Mouse (Mus musculus) forebrain, embryonic 15.5 days (tissue): ENCODE data around the gene Lin28a. TPM values are rescaled to one million over a fixed set of nuclear protein-coding genes. Genes with fewer than 3 reads are reported as not detected.
A peak's percentile ranks its signal among the peaks of the same experiment; 100 is the strongest.

Experiments
- ATAC-seq: fragments of 200-750 bp; cut with Nextera tagmentation; replicated peaks from 2 replicates; pipeline ENCODE4 v1.8.0; 2017; ENCODE audit warnings: mild to moderate bottlenecking, moderate TSS enrichment, moderate library complexity
- H3K27ac ChIP-seq: fragments of 300-500 bp; sonication (generic); replicated peaks from 2 replicates; pipeline ENCODE4 v1.5.1; 2015; ENCODE audit warnings: mild to moderate bottlenecking, inconsistent platforms
- H3K27me3 ChIP-seq: fragments of 300-500 bp; sonication (generic); 2 replicates; pipeline ENCODE4 v1.6.1; 2015; ENCODE audit warnings: inconsistent platforms
- H3K36me3 ChIP-seq: fragments of 300-500 bp; sonication (generic); 2 replicates; pipeline ENCODE4 v1.6.1; 2015; ENCODE audit warnings: mild to moderate bottlenecking, inconsistent platforms
- H3K4me1 ChIP-seq: fragments of 300-500 bp; sonication (generic); 2 replicates; pipeline ENCODE4 v1.6.1; 2015; ENCODE audit warnings: inconsistent platforms
- H3K4me2 ChIP-seq: fragments of 300-500 bp; sonication (generic); replicated peaks from 2 replicates; pipeline ENCODE4 v1.6.1; 2015; ENCODE audit warnings: mild to moderate bottlenecking, inconsistent platforms
- H3K4me3 ChIP-seq: fragments of 300-500 bp; sonication (generic); 2 replicates; pipeline ENCODE4 v1.5.1; 2015; ENCODE audit warnings: mild to moderate bottlenecking, inconsistent platforms
- H3K9ac ChIP-seq: fragments of 300-500 bp; sonication (generic); replicated peaks from 2 replicates; pipeline ENCODE4 v1.6.1; 2015; ENCODE audit warnings: mild to moderate bottlenecking, inconsistent platforms
- H3K9me3 ChIP-seq: fragments of 300-500 bp; sonication (generic); 2 replicates; pipeline ENCODE4 v1.6.1; 2016; ENCODE audit warnings: inconsistent platforms
- WGBS: fragments of 180-500 bp; shearing (Covaris S2); methylation state at CpG from one replicate; pipeline ENCODE4 v1.1.7; 2015; ENCODE audit warnings: mixed read lengths; 5-methylcytosine and 5-hydroxymethylcytosine counted together
- polyA plus RNA-seq: library from polyadenylated mRNA; unstranded; fragments of >200 nt; fragmentation: Nextera tagmentation; extraction: Ambion mirVana; gene quantifications from 2 replicates; pipeline ENCODE4 v1.2.1, GENCODE M21; 2015

Gene Lin28a
- polyA plus RNA-seq, 1 experiment from 2014 or later, result not detected

DNA sequence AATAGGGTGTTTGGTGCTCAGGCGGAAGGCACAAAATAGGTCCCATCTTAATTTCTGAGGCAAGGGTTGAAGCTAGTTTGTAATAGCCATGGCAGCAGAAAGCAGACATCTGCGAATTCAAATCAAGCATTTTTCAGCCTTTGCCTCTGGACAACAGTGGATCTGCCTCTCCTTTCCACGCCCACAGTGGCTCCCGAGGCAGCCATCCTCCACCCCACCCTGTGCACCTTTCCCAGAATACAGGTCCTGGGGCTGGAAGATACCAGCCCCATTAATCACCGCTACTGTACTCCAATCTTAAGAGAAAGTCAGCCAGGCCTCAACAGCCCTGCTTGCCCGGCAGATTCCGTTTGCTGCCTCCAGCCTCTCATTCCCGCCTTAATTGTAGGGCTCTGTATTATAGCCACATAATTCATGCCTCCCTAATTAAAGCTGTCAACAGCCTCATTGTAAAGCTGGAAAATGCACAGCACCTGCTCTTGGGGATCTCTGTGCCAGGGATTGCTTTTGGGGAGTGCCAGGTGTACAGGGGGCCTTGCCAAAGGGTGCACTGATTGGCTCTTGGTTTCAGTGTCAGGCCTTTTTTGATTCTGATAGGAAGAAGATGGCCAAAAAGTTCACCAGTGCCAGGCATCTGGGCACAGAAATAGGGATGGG lies 49.4 kb downstream of the Lin28a start:
- H3K36me3 ChIP-seq, result peaks cover 15% of the 10 kb centered on the region
- ATAC-seq, result peak; percentile 23
- peak overlapping the region; percentile 72 for H3K4me2 ChIP-seq
- H3K9me3 ChIP-seq, result no peaks in the 10 kb centered on the region
- peak overlapping the region; percentile 100 for H3K27ac ChIP-seq
- peak overlapping the region; percentile 72; the same call in 1 of the 2 replicates for H3K9ac ChIP-seq
- H3K4me3 ChIP-seq, result 0 out of 2 replicates have a peak overlapping the region, but pooled peaks have one; percentile 3
- 27% methylated on average over 8 of the region's 8 CpGs for WGBS
- peaks cover 54% of the 10 kb centered on the region for H3K4me1 ChIP-seq
- H3K27me3 ChIP-seq, result no peaks in the 10 kb centered on the region

- WGBS, result under 1% methylated on average over 42 of the region's 42 CpGs
- H3K36me3 ChIP-seq, result peaks cover 24% of the 10 kb centered on the region
- no peaks in the 10 kb centered on the region for H3K9me3 ChIP-seq
- peak within 1 kb of the TSS; percentile 52 for H3K4me3 ChIP-seq
- ATAC-seq, result peak; percentile 17
- peaks cover 54% of the 10 kb centered on the region for H3K4me1 ChIP-seq
- H3K4me2 ChIP-seq, result peak within 1 kb of the TSS; percentile 72
- H3K27ac ChIP-seq, result peak within 1 kb of the TSS; percentile 100
- H3K9ac ChIP-seq, result peak within 1 kb of the TSS; percentile 72
- H3K27me3 ChIP-seq, result no peaks in the 10 kb centered on the region
These were observed 50.3 kb downstream of the Lin28a start, which contains the start of gene Hmgn2 for GRCm38 (mm10) chr4:133968150-133968921. Gene Hmgn2, minus strand, starts transcription at chr4:133968650.

GRCm38 (mm10) chr4:133967866-133968149 lies 50.8 kb downstream of the Lin28a start:
- H3K9ac ChIP-seq, result peak overlapping the region; percentile 72
- WGBS, result under 1% methylated on average over 28 of the region's 29 CpGs
- H3K9me3 ChIP-seq, result no peaks in the 10 kb centered on the region
- ATAC-seq, result peak; percentile 80
- H3K4me2 ChIP-seq, result peak overlapping the region; percentile 72
- peak overlapping the region; percentile 100 for H3K27ac ChIP-seq
- H3K4me3 ChIP-seq, result peak overlapping the region; percentile 52
- H3K27me3 ChIP-seq, result no peaks in the 10 kb centered on the region
- peaks cover 54% of the 10 kb centered on the region for H3K4me1 ChIP-seq
- H3K36me3 ChIP-seq, result peaks cover 27% of the 10 kb centered on the region

- Histone ChIP-seq H3K27me3 (no peaks in the 10 kb centered on the region), H3K9me3 (no peaks in the 10 kb centered on the region), H3K36me3 (peaks cover 28% of the 10 kb centered on the region), H3K4me1 (peaks cover 53% of the 10 kb centered on the region), H3K27ac (peak overlapping the region; percentile 100), H3K4me2 (peak overlapping the region; percentile 72), H3K9ac (peak overlapping the region; percentile 72), H3K4me3 (peak overlapping the region; percentile 52)
- peak; percentile 58 for ATAC-seq
- whole genome bisulfite sequencing, result 1% methylated on average over 101 of the region's 101 CpGs
These were observed 51.3 kb downstream of the Lin28a start for GRCm38 (mm10) chr4:133967138-133967865.

DNA sequence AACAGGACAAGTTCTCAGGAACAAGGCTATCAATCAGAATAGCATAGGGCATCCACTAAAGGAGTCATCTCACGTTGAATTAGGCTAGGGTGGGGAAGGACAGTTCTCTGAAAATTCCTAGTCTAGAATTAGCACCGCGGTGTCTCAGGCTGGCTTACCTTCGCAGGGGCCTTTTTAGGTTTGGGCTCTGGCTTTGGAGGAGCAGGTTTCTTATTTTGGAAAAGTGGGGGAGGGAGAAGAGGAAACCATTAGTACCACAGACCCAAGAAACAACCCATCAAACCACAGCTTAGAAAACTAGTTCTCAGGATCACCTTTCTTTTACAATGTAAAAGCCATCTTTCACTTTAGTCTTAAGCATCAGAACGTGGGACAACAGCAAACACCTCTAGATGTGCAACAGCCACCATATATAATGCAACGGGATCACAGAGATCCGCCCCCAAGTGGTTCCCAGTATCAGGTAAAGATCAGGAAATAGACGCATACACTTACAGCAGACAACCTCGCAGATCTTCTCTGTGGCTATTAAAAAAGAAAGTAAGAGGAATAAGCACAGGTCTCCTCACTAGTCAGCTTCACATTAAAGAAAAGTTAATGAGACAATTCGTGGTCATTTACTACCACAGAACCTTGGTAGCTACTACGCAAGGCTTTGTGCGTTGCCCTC lies 52.2 kb downstream of the Lin28a start:
- peaks cover 31% of the 10 kb centered on the region for H3K36me3 ChIP-seq
- peak overlapping the region; percentile 100 for H3K27ac ChIP-seq
- H3K9me3 ChIP-seq, result no peaks in the 10 kb centered on the region
- peak overlapping the region; percentile 52 for H3K4me3 ChIP-seq
- 45% methylated on average over 12 of the region's 12 CpGs for WGBS
- ATAC-seq, result no peak
- peak overlapping the region; percentile 57 for H3K9ac ChIP-seq
- H3K4me1 ChIP-seq, result peaks cover 44% of the 10 kb centered on the region
- H3K4me2 ChIP-seq, result peak overlapping the region; percentile 63
- H3K27me3 ChIP-seq, result no peaks in the 10 kb centered on the region

GRCm38 (mm10) chr4:133962566-133962965 lies 56.1 kb downstream of the Lin28a start:
- Histone ChIP-seq H3K4me3 (no peak overlapping the region), H3K27ac (no peak overlapping the region), H3K4me1 (peaks cover 15% of the 10 kb centered on the region), H3K9me3 (no peaks in the 10 kb centered on the region), H3K36me3 (peaks cover 33% of the 10 kb centered on the region), H3K4me2 (no peak overlapping the region), H3K9ac (no peak overlapping the region), H3K27me3 (no peaks in the 10 kb centered on the region)
- WGBS, result 82% methylated on average over 7 of the region's 7 CpGs
- no peak for ATAC-seq

GRCm38 (mm10) chr4:133958884-133959283 lies 59.8 kb downstream of the Lin28a start:
- Histone ChIP-seq H3K9ac (no peak overlapping the region), H3K4me2 (no peak overlapping the region), H3K27me3 (no peaks in the 10 kb centered on the region), H3K9me3 (no peaks in the 10 kb centered on the region), H3K36me3 (peaks cover 18% of the 10 kb centered on the region), H3K4me3 (no peak overlapping the region), H3K27ac (no peak overlapping the region), H3K4me1 (no peaks in the 10 kb centered on the region)
- ATAC-seq, result no peak
- 87% methylated on average over 1 of the region's 1 CpGs for WGBS

GRCm38 (mm10) chr4:133956358-133956757 lies 62.3 kb downstream of the Lin28a start:
- ATAC-seq, result no peak
- WGBS, result 84% methylated on average over 4 of the region's 4 CpGs
- H3K9me3 ChIP-seq, result no peaks in the 10 kb centered on the region
- H3K27ac ChIP-seq, result no peak overlapping the region
- H3K4me2 ChIP-seq, result no peak overlapping the region
- no peak overlapping the region for H3K4me3 ChIP-seq
- H3K27me3 ChIP-seq, result no peaks in the 10 kb centered on the region
- no peaks in the 10 kb centered on the region for H3K4me1 ChIP-seq
- H3K9ac ChIP-seq, result no peak overlapping the region
- peaks cover 2% of the 10 kb centered on the region; the same call in 1 of the 2 replicates for H3K36me3 ChIP-seq

Other genes with a start within 250 kb of the Lin28a start
- gene Rps6ka1, start 131.0 kb downstream of the Lin28a start, polyA plus RNA-seq, result 15.6 and 16.5 TPM in 2 replicates
- 2,070 and 2,100 TPM in 2 replicates for gene Hmgn2, start 50.2 kb downstream of the Lin28a start, polyA plus RNA-seq
- 52.8 and 56.7 TPM in 2 replicates for gene Dhdds, start 17.9 kb downstream of the Lin28a start, polyA plus RNA-seq
- gene Zfp683, start 35.0 kb upstream of the Lin28a start, polyA plus RNA-seq, result not detected in 2 replicates
- 1.0 and 1.8 TPM in 2 replicates for gene Crybg2, start 42.0 kb upstream of the Lin28a start, polyA plus RNA-seq
- 1.5 and 1.9 TPM in 2 replicates for gene Cd52, start 76.2 kb upstream of the Lin28a start, polyA plus RNA-seq
- 12.8 and 15.7 TPM in 2 replicates for gene Ubxn11, start 83.7 kb upstream of the Lin28a start, polyA plus RNA-seq
- gene Sh3bgrl3, start 109.9 kb upstream of the Lin28a start, polyA plus RNA-seq, result 326 and 335 TPM in 2 replicates
- gene Cep85, start 168.3 kb upstream of the Lin28a start, polyA plus RNA-seq, result 19.9 and 20.5 TPM in 2 replicates
- gene Gm7534, start 184.2 kb upstream of the Lin28a start, polyA plus RNA-seq, result not detected in 2 replicates
- gene Catsper4, start 208.5 kb upstream of the Lin28a start, polyA plus RNA-seq, result not detected in 2 replicates
- 0.08 and 0.11 TPM in 2 replicates for gene Cnksr1, start 219.6 kb upstream of the Lin28a start, polyA plus RNA-seq
- gene E130218I03Rik, start 224.8 kb upstream of the Lin28a start, polyA plus RNA-seq, result 0.49 TPM in 1 of 2 replicates, not detected in the other
- 17.0 and 17.8 TPM in 2 replicates for gene Zfp593, start 226.8 kb upstream of the Lin28a start, polyA plus RNA-seq
- not detected in 2 replicates for gene Gm30191, start 228.1 kb upstream of the Lin28a start, polyA plus RNA-seq
- gene Grrp1, start 235.3 kb upstream of the Lin28a start, polyA plus RNA-seq, result 9.9 and 12.1 TPM in 2 replicates